Mouse (Mus musculus): ENCODE results near the gene Igsf9.

DNA sequence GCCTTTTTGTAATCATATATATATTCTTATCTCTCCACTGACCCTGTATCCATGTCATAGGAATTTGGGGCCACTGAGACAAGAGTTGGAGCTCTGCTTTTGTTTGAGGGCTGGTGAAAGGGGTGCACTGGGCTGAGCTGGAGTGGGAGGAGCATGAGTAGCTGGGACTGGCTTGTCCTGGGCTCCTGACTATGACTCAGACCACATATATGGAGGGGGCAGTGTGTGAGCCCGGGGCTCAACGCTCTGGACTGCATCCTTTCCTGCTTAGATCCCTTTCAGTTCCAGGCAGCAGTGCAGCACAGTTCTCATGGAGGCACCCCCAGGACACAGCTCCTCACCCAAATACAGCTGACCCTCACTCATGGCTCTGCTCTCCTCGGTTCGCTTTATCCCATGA, 64.5 kb downstream of the Igsf9 start:
- TF ChIP-seq CTCF (IDR thresholded peaks at IDR 0.05; ENCODE audit: borderline replicate concordance, insufficient read depth, low read depth, low read length) (no peak), POLR2A (IDR thresholded peaks at IDR 0.05; ENCODE audit: borderline replicate concordance, insufficient read depth, low read length) (no peak)
